Mouse (Mus musculus) thymus, adult 2 months (tissue): ENCODE data around the gene C2cd2. TPM values are rescaled to one million over a fixed set of nuclear protein-coding genes. Genes with fewer than 3 reads are reported as not detected.

Experiments
- DNase-seq: peaks from one replicate; pipeline ENCODE4 v3.0.0; 2021
- H3K27ac ChIP-seq: fragments of 200-500 bp; 2 replicates; pipeline ENCODE4 v1.5.1; 2012; ENCODE audit warnings: low read length, control low read depth; ENCODE audit not compliant: control insufficient read depth, insufficient read depth
- H3K27me3 ChIP-seq: fragments of 200-500 bp; 2 replicates; pipeline ENCODE4 v1.6.1; 2012; ENCODE audit warnings: mild to moderate bottlenecking, low read length, moderate library complexity, mixed read lengths; ENCODE audit not compliant: control insufficient read depth, insufficient read depth
- H3K36me3 ChIP-seq: fragments of 200-500 bp; 2 replicates; pipeline ENCODE4 v1.6.1; 2012; ENCODE audit warnings: mild to moderate bottlenecking, low read length, moderate library complexity; ENCODE audit not compliant: control insufficient read depth, insufficient read depth
- H3K4me1 ChIP-seq: fragments of 200-500 bp; replicated peaks from 2 replicates; pipeline ENCODE4 v1.6.1; 2012; ENCODE audit warnings: low read length; ENCODE audit not compliant: control insufficient read depth, insufficient read depth
- H3K4me3 ChIP-seq: fragments of 200-500 bp; 2 replicates; pipeline ENCODE4 v1.5.1; 2012; ENCODE audit warnings: mild to moderate bottlenecking, low read length, control low read depth, moderate library complexity; ENCODE audit not compliant: control insufficient read depth, insufficient read depth
- CTCF ChIP-seq: fragments of 200-500 bp; IDR thresholded peaks from 2 replicates; pipeline ENCODE4 v1.5.1; 2012; ENCODE audit warnings: mild to moderate bottlenecking, control low read depth, low read length, moderate library complexity, borderline replicate concordance; ENCODE audit not compliant: control insufficient read depth, poor library complexity, insufficient read depth; ENCODE audit errors: extremely low read depth
- POLR2A ChIP-seq: fragments of 200-500 bp; IDR thresholded peaks from 2 replicates; pipeline ENCODE4 v1.6.1; 2012; ENCODE audit warnings: mild to moderate bottlenecking, low read length, control low read depth, moderate library complexity; ENCODE audit not compliant: control insufficient read depth, poor library complexity, insufficient read depth; ENCODE audit errors: extremely low read depth
- WGBS: fragments of 180-500 bp; shearing (Covaris S2); methylation state at CpG from one replicate; pipeline ENCODE4 v1.1.7; 2018; 5-methylcytosine and 5-hydroxymethylcytosine counted together
- polyA plus RNA-seq: library from polyadenylated mRNA; depleted of rRNA; stranded (reverse); fragments of >200 nt; gene quantifications from 2 replicates; pipeline ENCODE4 v1.2.3, GENCODE M21; 2012

C2cd2 gene
- polyA plus RNA-seq, 1 experiment = 11.7 TPM

GRCm38 (mm10) chr16:97904035-97904434, 58.4 kb downstream of the C2cd2 start:
- TF ChIP-seq CTCF = no peak
- Histone ChIP-seq H3K4me1 (no peaks in the 10 kb centered on the region), H3K27ac (no peak overlapping the region), H3K36me3 (no peaks in the 10 kb centered on the region), H3K27me3 (no peaks in the 10 kb centered on the region), H3K4me3 (no peak overlapping the region)
- 85% methylated on average over 3 of the region's 3 CpGs for WGBS
- DNase-seq = no peak

- Histone ChIP-seq H3K4me3 (no peak overlapping the region), H3K27me3 (no peaks in the 10 kb centered on the region), H3K27ac (no peak overlapping the region), H3K36me3 (no peaks in the 10 kb centered on the region), H3K4me1 (no peaks in the 10 kb centered on the region)
- 86% methylated on average over 5 of the region's 5 CpGs for WGBS
- TF ChIP-seq CTCF = no peak
- TF ChIP-seq POLR2A = no peak
- DNase-seq = no peak
These were observed 64.9 kb downstream of the C2cd2 start for GRCm38 (mm10) chr16:97897346-97898024.

- TF ChIP-seq CTCF (no peak), POLR2A (no peak)
- Histone ChIP-seq H3K36me3 (no peaks in the 10 kb centered on the region), H3K27ac (no peak overlapping the region), H3K27me3 (no peaks in the 10 kb centered on the region), H3K4me1 (no peaks in the 10 kb centered on the region), H3K4me3 (no peak overlapping the region)
- DNase-seq = no peak
These were observed 74.6 kb downstream of the C2cd2 start for GRCm38 (mm10) chr16:97887762-97888161.

GRCm38 (mm10) chr16:97883696-97884095, 78.7 kb downstream of the C2cd2 start:
- Histone ChIP-seq H3K4me1 (no peaks in the 10 kb centered on the region), H3K27me3 (no peaks in the 10 kb centered on the region), H3K27ac (no peak overlapping the region), H3K4me3 (no peak overlapping the region), H3K36me3 (no peaks in the 10 kb centered on the region)
- 97% methylated on average over 1 of the region's 1 CpGs for WGBS
- DNase-seq = no peak
- TF ChIP-seq CTCF = no peak
- TF ChIP-seq POLR2A = no peak

- H3K4me1 ChIP-seq = no peaks in the 10 kb centered on the region
- H3K27me3 ChIP-seq = no peaks in the 10 kb centered on the region
- no peak overlapping the region for H3K4me3 ChIP-seq
- TF ChIP-seq CTCF (no peak), POLR2A (no peak)
- H3K36me3 ChIP-seq = no peaks in the 10 kb centered on the region
- DNase-seq = no peak
- H3K27ac ChIP-seq = no peak overlapping the region
These were observed 79.5 kb downstream of the C2cd2 start for GRCm38 (mm10) chr16:97882891-97883290.

GRCm38 (mm10) chr16:97879134-97879533, 83.3 kb downstream of the C2cd2 start:
- peak; percentile 75 for DNase-seq
- H3K36me3 ChIP-seq = no peaks in the 10 kb centered on the region
- no peak overlapping the region for H3K4me3 ChIP-seq
- no peak overlapping the region for H3K27ac ChIP-seq
- no peaks in the 10 kb centered on the region for H3K27me3 ChIP-seq
- WGBS = 89% methylated on average over 1 of the region's 1 CpGs
- H3K4me1 ChIP-seq = no peaks in the 10 kb centered on the region
- TF ChIP-seq CTCF = no peak

GRCm38 (mm10) chr16:97877502-97877901, 84.9 kb downstream of the C2cd2 start:
- TF ChIP-seq CTCF (no peak), POLR2A (no peak)
- no peaks in the 10 kb centered on the region for H3K27me3 ChIP-seq
- no peak overlapping the region for H3K4me3 ChIP-seq
- H3K36me3 ChIP-seq = no peaks in the 10 kb centered on the region
- WGBS = 96% methylated on average over 3 of the region's 3 CpGs
- no peak for DNase-seq
- no peaks in the 10 kb centered on the region for H3K4me1 ChIP-seq
- H3K27ac ChIP-seq = no peak overlapping the region
